Mouse (Mus musculus) small intestine, adult 2 months (tissue): ENCODE results near the gene Tbc1d17.
A peak's percentile ranks its signal among the peaks of the same experiment; 100 is the strongest.

Experiments
- CTCF ChIP-seq: fragments of 200-500 bp; IDR thresholded peaks from 2 replicates; pipeline ENCODE4 v1.5.1; 2012; ENCODE audit warnings: low read depth, mild to moderate bottlenecking, control low read depth, inconsistent platforms, low read length, moderate library complexity, mixed read lengths; ENCODE audit not compliant: insufficient replicate concordance, insufficient read length; ENCODE audit errors: extremely low read depth
- POLR2A ChIP-seq: fragments of 200-500 bp; IDR thresholded peaks from 2 replicates; pipeline ENCODE4 v1.6.1; 2012; ENCODE audit warnings: low read depth, mild to moderate bottlenecking, control low read depth, inconsistent platforms, low read length, moderate library complexity

DNA sequence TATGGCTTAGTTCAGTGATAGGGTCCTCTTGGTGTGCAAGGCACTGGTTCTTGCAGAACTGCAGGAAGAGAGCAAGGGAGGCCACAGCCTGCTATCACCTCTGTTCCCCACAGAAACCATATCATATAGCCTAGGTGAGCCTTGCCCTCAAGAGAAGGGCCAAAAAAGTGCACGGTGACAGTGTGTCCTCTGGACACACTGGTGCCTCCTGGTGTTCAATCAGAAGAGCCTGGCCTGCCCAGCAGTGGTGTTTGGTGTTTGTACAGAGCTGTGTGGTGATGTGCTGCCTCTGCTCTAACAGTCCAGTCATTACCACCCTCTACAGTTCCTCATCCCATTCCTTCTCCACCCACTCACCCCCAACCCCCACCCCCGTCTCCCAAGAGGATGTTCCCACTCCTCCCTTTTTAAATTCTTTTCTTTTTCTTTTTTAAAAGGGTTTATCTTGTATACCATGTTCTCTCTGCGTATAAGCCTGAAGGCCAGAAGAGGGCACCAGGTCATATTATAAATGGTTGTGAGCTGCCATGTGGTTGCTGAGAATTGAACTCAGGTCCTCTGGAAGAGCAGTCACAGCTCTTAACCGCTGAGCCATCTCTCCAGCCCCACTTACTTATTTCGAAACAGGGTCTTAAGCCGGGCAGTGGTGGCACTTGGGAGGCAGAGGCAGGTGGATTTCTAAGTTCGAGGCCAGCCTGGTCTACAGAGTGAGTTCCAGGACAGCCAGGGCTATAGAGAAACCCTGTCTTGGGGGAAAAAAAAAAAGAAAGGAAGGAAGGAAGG, 27.0 kb downstream of the Tbc1d17 start:
- peak; percentile 17; the same call in 1 of the 2 replicates for TF ChIP-seq CTCF
- no peak for TF ChIP-seq POLR2A
